Mouse (Mus musculus) CH12.LX (cell line): Measurements from ENCODE around the gene Fxyd2. TPM values are rescaled to one million over a fixed set of nuclear protein-coding genes. Genes with fewer than 3 reads are reported as not detected.

Experiments
- DNase-seq: peaks from one replicate; pipeline ENCODE4 v3.0.0-alpha.2; 2013; ENCODE audit errors: extremely low read depth
- H3K27ac ChIP-seq: 2 replicates; pipeline ENCODE4 v1.5.1; 2012; ENCODE audit warnings: low read depth, mild to moderate bottlenecking, control low read depth, moderate library complexity; ENCODE audit not compliant: insufficient read depth
- H3K27me3 ChIP-seq: replicated peaks from 2 replicates; pipeline ENCODE3; 2012; ENCODE audit warnings: inconsistent platforms
- H3K36me3 ChIP-seq, 2 experiments: replicated peaks in 1 of 2; 2 replicates each; pipeline versions ENCODE3 to v1.6.1; 2012; ENCODE audit warnings: inconsistent platforms in 1 of 2, low read length in 1 of 2, mild to moderate bottlenecking in 1 of 2, mixed read lengths in 1 of 2, moderate library complexity in 1 of 2; ENCODE audit not compliant: control insufficient read depth in 1 of 2, insufficient read depth in 1 of 2
- H3K4me1 ChIP-seq, 2 experiments: 2 replicates each; pipeline ENCODE4 v1.6.1; 2012; ENCODE audit warnings: inconsistent platforms in 1 of 2, moderate library complexity in 1 of 2; ENCODE audit not compliant: insufficient read depth in 2 of 2, control insufficient read depth in 1 of 2
- H3K4me2 ChIP-seq: 2 replicates; pipeline ENCODE4 v1.6.1; 2012; ENCODE audit warnings: low read depth, mild to moderate bottlenecking, control low read depth; ENCODE audit not compliant: poor library complexity, insufficient read depth, severe bottlenecking
- H3K4me3 ChIP-seq, 3 experiments: fragments of 150-350 bp in 1 of 3; sonication (generic) in 1 of 3; replicated peaks in 1 of 3; 2 replicates each; pipeline versions ENCODE3 to v1.5.1; 2011 to 2012; ENCODE audit warnings: low read depth in 2 of 3, low read length in 2 of 3, mild to moderate bottlenecking in 2 of 3, moderate library complexity in 2 of 3, control low read depth in 1 of 3, improper control_type of control experiment in 1 of 3, inconsistent platforms in 1 of 3, mixed read lengths in 1 of 3; ENCODE audit not compliant: poor library complexity in 1 of 3
- H3K79me2 ChIP-seq: replicated peaks from 2 replicates; pipeline ENCODE4 v1.6.1; 2012; ENCODE audit warnings: mild to moderate bottlenecking, moderate library complexity; ENCODE audit not compliant: control insufficient read depth, poor library complexity, insufficient read depth, severe bottlenecking; ENCODE audit errors: extremely low read depth
- H3K9ac ChIP-seq: 2 replicates; pipeline ENCODE4 v1.6.1; 2012; ENCODE audit warnings: low read depth, mild to moderate bottlenecking, control low read depth, moderate library complexity; ENCODE audit not compliant: insufficient read depth
- H3K9me3 ChIP-seq: replicated peaks from 2 replicates; pipeline ENCODE3; 2012; ENCODE audit warnings: low read length, inconsistent platforms, mixed read lengths
- BHLHE40 ChIP-seq: IDR thresholded peaks from 2 replicates; pipeline ENCODE4 v1.6.1; 2011; ENCODE audit warnings: mild to moderate bottlenecking, low read depth, low read length, improper control_type of control experiment
- E2F4 ChIP-seq: IDR thresholded peaks from 2 replicates; pipeline ENCODE4 v1.6.1; 2011; ENCODE audit warnings: low read depth, low read length, improper control_type of control experiment; ENCODE audit not compliant: insufficient replicate concordance
- ELF1 ChIP-seq: IDR thresholded peaks from 2 replicates; pipeline ENCODE4 v1.6.1; 2014; ENCODE audit warnings: low read depth, mild to moderate bottlenecking, inconsistent platforms, low read length, improper control_type of control experiment
- EP300 ChIP-seq: IDR thresholded peaks from 2 replicates; pipeline ENCODE4 v1.6.1; 2011; ENCODE audit warnings: low read length, improper control_type of control experiment
- GABPA ChIP-seq: IDR thresholded peaks from 2 replicates; pipeline ENCODE4 v1.6.1; 2012; ENCODE audit warnings: low read depth, low read length, improper control_type of control experiment, inconsistent platforms; ENCODE audit not compliant: insufficient replicate concordance
- IRF4 ChIP-seq: IDR thresholded peaks from 2 replicates; pipeline ENCODE4 v1.6.1; 2014; ENCODE audit warnings: low read depth, mild to moderate bottlenecking, inconsistent platforms, low read length, improper control_type of control experiment
- JUN ChIP-seq: IDR thresholded peaks from 2 replicates; pipeline ENCODE4 v1.6.1; 2011; ENCODE audit warnings: low read depth, mild to moderate bottlenecking, low read length, improper control_type of control experiment, moderate library complexity; ENCODE audit not compliant: insufficient read depth
- JUND ChIP-seq: conservative IDR thresholded peaks from 2 replicates; pipeline ENCODE4 v1.6.1; 2011; ENCODE audit warnings: low read depth, low read length, improper control_type of control experiment
- KAT2A ChIP-seq: IDR thresholded peaks from 2 replicates; pipeline ENCODE4 v1.6.1; 2012; ENCODE audit warnings: low read length, improper control_type of control experiment, inconsistent platforms; ENCODE audit not compliant: insufficient replicate concordance
- MAFK ChIP-seq: IDR thresholded peaks from 2 replicates; pipeline ENCODE4 v1.6.1; 2011; ENCODE audit warnings: low read length, improper control_type of control experiment; ENCODE audit not compliant: insufficient replicate concordance
- MXI1 ChIP-seq: IDR thresholded peaks from 2 replicates; pipeline ENCODE4 v1.6.1; 2011; ENCODE audit warnings: mild to moderate bottlenecking, low read depth, low read length, improper control_type of control experiment
- PAX5 ChIP-seq: IDR thresholded peaks from 2 replicates; pipeline ENCODE4 v1.6.1; 2012; ENCODE audit warnings: low read length, inconsistent platforms, mixed read lengths
- POLR2A ChIP-seq: IDR thresholded peaks from 2 replicates; pipeline ENCODE4 v1.6.1; 2011; ENCODE audit warnings: low read depth, mild to moderate bottlenecking, improper control_type of control experiment, low read length
- SMC3 ChIP-seq: IDR thresholded peaks from 2 replicates; pipeline ENCODE4 v1.6.1; 2011; ENCODE audit warnings: low read depth, low read length, improper control_type of control experiment
- TCF12 ChIP-seq: IDR thresholded peaks from 2 replicates; pipeline ENCODE4 v1.6.1; 2014; ENCODE audit warnings: low read depth, mild to moderate bottlenecking, inconsistent platforms, low read length, improper control_type of control experiment
- USF2 ChIP-seq: conservative IDR thresholded peaks from 2 replicates; pipeline ENCODE4 v1.6.1; 2011; ENCODE audit warnings: low read depth, low read length, improper control_type of control experiment
- ZNF384 ChIP-seq: IDR thresholded peaks from 2 replicates; pipeline ENCODE4 v1.6.1; 2012; ENCODE audit warnings: low read depth, low read length, improper control_type of control experiment, inconsistent platforms
- dilution Hi-C: fragments of 300-500 bp; cut with MboI; formaldehyde crosslinking; loops from 2 replicates; pipeline ENCODE4 v1.14.3; 2020; ENCODE audit warnings: low sequenced_read_pairs; ENCODE audit not compliant: extremely low pct_unique_long_range_greater_than_20kb, extremely low pct_ligation_motif_present
- in situ Hi-C: fragments of 300-500 bp; cut with MboI; formaldehyde crosslinking; loops from 3 replicates; pipeline ENCODE4 v1.14.3; 2019; ENCODE audit warnings: low sequenced_read_pairs, low pct_ligation_motif_present, low pct_unique_long_range_greater_than_20kb, mixed read lengths
- polyA plus RNA-seq: library from polyadenylated mRNA; unstranded; fragments of >175 nt; gene quantifications from 2 replicates; pipeline ENCODE4 v1.2.1, GENCODE M21; 2012; ENCODE audit warnings: low read depth; ENCODE audit not compliant: insufficient read length
- total RNA-seq, 2 experiments: library from RNA; depleted of rRNA; stranded (reverse); fragments of 300-350 nt in 1 of 2; fragments of >200 nt in 1 of 2; gene quantifications; 2 replicates each; pipeline ENCODE4 v1.2.3; 2012 to 2014

Gene Fxyd2
- total and polyA plus RNA-seq, 3 experiments: not detected

- Histone ChIP-seq H3K27me3 (peaks cover 76% of the 10 kb centered on the region), H3K36me3 (no peaks in the 10 kb centered on the region), H3K9ac (no peak overlapping the region), H3K4me1 (peaks cover 2 to 21% of the 10 kb centered on the region in 2 experiments), H3K4me2 (no peak overlapping the region), H3K4me3 (no peak overlapping the region), H3K27ac (no peak overlapping the region), H3K9me3 (no peaks in the 10 kb centered on the region), H3K79me2 (no peaks in the 10 kb centered on the region)
- no peak for DNase-seq
- in situ Hi-C loops (no loop called here), dilution Hi-C loops (no loop called here)
- no peak for TF ChIP-seq JUN
- no peak for TF ChIP-seq GABPA
- no peak for TF ChIP-seq KAT2A
- TF ChIP-seq IRF4: no peak
- no peak for TF ChIP-seq ZNF384
- TF ChIP-seq BHLHE40: no peak
- TF ChIP-seq USF2: no peak
- TF ChIP-seq E2F4: no peak
- TF ChIP-seq MAFK: no peak
- no peak for TF ChIP-seq SMC3
- TF ChIP-seq ELF1: no peak
- no peak for TF ChIP-seq MXI1
- TF ChIP-seq TCF12: no peak
- no peak for TF ChIP-seq POLR2A
- TF ChIP-seq PAX5: no peak
These were observed 3.5 kb downstream of the Fxyd2 start for GRCm38 (mm10) chr9:45402957-45403356.

- dilution Hi-C loops: no loop called here
- Histone ChIP-seq H3K9ac (no peak overlapping the region), H3K36me3 (no peaks in the 10 kb centered on the region), H3K27ac (no peak overlapping the region), H3K79me2 (no peaks in the 10 kb centered on the region), H3K4me2 (no peak overlapping the region), H3K9me3 (no peaks in the 10 kb centered on the region), H3K4me3 (no peak overlapping the region)
- DNase-seq: no peak
- in situ Hi-C loops: no loop called here
- TF ChIP-seq IRF4 (peak; percentile 61; the same call in 1 of the 2 replicates), JUND (no peak), EP300 (peak; percentile 57)
- TF ChIP-seq, all 38 proteins: peak for 2
- H3K4me1 ChIP-seq: peaks cover 2 to 18% of the 10 kb centered on the region in 2 experiments
- peaks cover 57% of the 10 kb centered on the region for H3K27me3 ChIP-seq
These were observed 6.2 kb downstream of the Fxyd2 start for GRCm38 (mm10) chr9:45405694-45406093.
